Mouse (Mus musculus) neural tube, embryonic 11.5 days (tissue): ENCODE data around the gene Scn1b. TPM values are rescaled to one million over a fixed set of nuclear protein-coding genes. Genes with fewer than 3 reads are reported as not detected.

Experiments used
- ATAC-seq: fragments of 200-750 bp; cut with Nextera tagmentation; 2 replicates; pipeline ENCODE4 v1.8.0; 2017; ENCODE audit warnings: moderate number of reproducible peaks, mild to moderate bottlenecking, moderate TSS enrichment, moderate library complexity; ENCODE audit not compliant: insufficient read depth, low FRiP score, low TSS enrichment
- DNase-seq: peaks from one replicate; pipeline ENCODE4 v3.0.0-alpha.2; 2015; ENCODE audit warnings: low spot score
- H3K27ac ChIP-seq: fragments of 300-500 bp; sonication (generic); 2 replicates; pipeline ENCODE4 v1.5.1; 2014; ENCODE audit warnings: low read depth, mild to moderate bottlenecking, low read length
- H3K27me3 ChIP-seq: fragments of 300-500 bp; sonication (generic); 2 replicates; pipeline ENCODE4 v1.6.1; 2014; ENCODE audit warnings: mild to moderate bottlenecking, low read length, mixed read lengths; ENCODE audit not compliant: control insufficient read depth, insufficient read depth
- H3K36me3 ChIP-seq: fragments of 300-500 bp; sonication (generic); 2 replicates; pipeline ENCODE4 v1.6.1; 2014; ENCODE audit warnings: mild to moderate bottlenecking, low read length, moderate library complexity, mixed read lengths; ENCODE audit not compliant: control insufficient read depth, insufficient read depth
- H3K4me1 ChIP-seq: fragments of 300-500 bp; sonication (generic); 2 replicates; pipeline ENCODE4 v1.6.1; 2014; ENCODE audit warnings: low read length, mixed read lengths; ENCODE audit not compliant: control insufficient read depth, insufficient read depth
- H3K4me2 ChIP-seq: fragments of 300-500 bp; sonication (generic); 2 replicates; pipeline ENCODE4 v1.6.1; 2014; ENCODE audit warnings: low read depth, mild to moderate bottlenecking, moderate library complexity
- H3K4me3 ChIP-seq: fragments of 300-500 bp; sonication (generic); 2 replicates; pipeline ENCODE4 v1.5.1; 2014; ENCODE audit warnings: low read depth, low read length
- H3K9ac ChIP-seq: fragments of 300-500 bp; sonication (generic); 2 replicates; pipeline ENCODE4 v1.6.1; 2014; ENCODE audit warnings: mild to moderate bottlenecking, low read length
- H3K9me3 ChIP-seq: fragments of 300-500 bp; sonication (generic); 2 replicates; pipeline ENCODE4 v1.6.1; 2016; ENCODE audit warnings: low read length; ENCODE audit not compliant: control insufficient read depth
- WGBS: fragments of 180-500 bp; shearing (Covaris S2); extraction: QIAGEN DNeasy Blood & Tissue Kit; methylation state at CpG from one replicate; pipeline ENCODE4 v1.1.7; 2014; 5-methylcytosine and 5-hydroxymethylcytosine counted together
- polyA plus RNA-seq: library from polyadenylated mRNA; unstranded; fragments of >200 nt; fragmentation: Nextera tagmentation; extraction: Ambion mirVana; gene quantifications from 2 replicates; pipeline ENCODE4 v1.2.1, GENCODE M21; 2014

Gene Scn1b
- polyA plus RNA-seq, 1 experiment from 2014 or later, result 0.94 TPM

GRCm38 (mm10) chr7:31074061-31074712 is 52.6 kb downstream of the Scn1b start:
- H3K4me1 ChIP-seq, result peaks cover 2% of the 10 kb centered on the region; the same call in 1 of the 2 replicates
- no peak overlapping the region for H3K4me2 ChIP-seq
- ATAC-seq (no peak), DNase-seq (no peak)
- no peaks in the 10 kb centered on the region for H3K9me3 ChIP-seq
- WGBS, result 58% methylated on average over 7 of the region's 7 CpGs
- 0 out of 2 replicates have a peak overlapping the region, but pooled peaks have one; percentile 6 for H3K27ac ChIP-seq
- H3K36me3 ChIP-seq, result no peaks in the 10 kb centered on the region
- no peak overlapping the region for H3K9ac ChIP-seq
- H3K4me3 ChIP-seq, result no peak overlapping the region
- no peaks in the 10 kb centered on the region for H3K27me3 ChIP-seq

GRCm38 (mm10) chr7:31073546-31073945 is 53.3 kb downstream of the Scn1b start:
- no peaks in the 10 kb centered on the region for H3K36me3 ChIP-seq
- H3K27ac ChIP-seq, result no peak overlapping the region
- H3K4me2 ChIP-seq, result no peak overlapping the region
- no peaks in the 10 kb centered on the region for H3K27me3 ChIP-seq
- H3K4me3 ChIP-seq, result no peak overlapping the region
- H3K9me3 ChIP-seq, result no peaks in the 10 kb centered on the region
- peaks cover 2% of the 10 kb centered on the region; the same call in 1 of the 2 replicates for H3K4me1 ChIP-seq
- H3K9ac ChIP-seq, result no peak overlapping the region
- ATAC-seq, result no peak
- DNase-seq, result no peak

- ATAC-seq (no peak), DNase-seq (no peak)
- Histone ChIP-seq H3K9ac (no peak overlapping the region), H3K27ac (no peak overlapping the region), H3K4me3 (no peak overlapping the region), H3K27me3 (no peaks in the 10 kb centered on the region), H3K36me3 (no peaks in the 10 kb centered on the region), H3K4me2 (no peak overlapping the region), H3K9me3 (no peaks in the 10 kb centered on the region), H3K4me1 (peaks cover 2% of the 10 kb centered on the region; the same call in 1 of the 2 replicates)
- WGBS, result 26% methylated on average over 9 of the region's 9 CpGs
Measured at GRCm38 (mm10) chr7:31072326-31072725, 54.5 kb downstream of the Scn1b start.

GRCm38 (mm10) chr7:31070324-31070723 is 56.5 kb downstream of the Scn1b start:
- 83% methylated on average over 6 of the region's 6 CpGs for WGBS
- DNase-seq (no peak), ATAC-seq (no peak)
- Histone ChIP-seq H3K4me2 (no peak overlapping the region), H3K4me3 (no peak overlapping the region), H3K36me3 (no peaks in the 10 kb centered on the region), H3K9me3 (no peaks in the 10 kb centered on the region), H3K4me1 (0 out of 2 replicates have a peak, but pooled peaks cover 2% of the 10 kb centered on the region), H3K27me3 (no peaks in the 10 kb centered on the region), H3K9ac (no peak overlapping the region), H3K27ac (no peak overlapping the region)

- Histone ChIP-seq H3K36me3 (no peaks in the 10 kb centered on the region), H3K27me3 (no peaks in the 10 kb centered on the region), H3K9me3 (no peaks in the 10 kb centered on the region), H3K4me3 (no peak overlapping the region), H3K9ac (no peak overlapping the region), H3K27ac (no peak overlapping the region), H3K4me2 (no peak overlapping the region), H3K4me1 (0 out of 2 replicates have a peak, but pooled peaks cover 2% of the 10 kb centered on the region)
- DNase-seq (no peak), ATAC-seq (no peak)
- WGBS, result 88% methylated on average over 14 of the region's 14 CpGs
Measured at GRCm38 (mm10) chr7:31069491-31069890, 57.3 kb downstream of the Scn1b start.

GRCm38 (mm10) chr7:31067836-31068235 is 59.0 kb downstream of the Scn1b start:
- WGBS, result 49% methylated on average over 5 of the region's 5 CpGs
- Histone ChIP-seq H3K4me3 (no peak overlapping the region), H3K36me3 (no peaks in the 10 kb centered on the region), H3K27me3 (no peaks in the 10 kb centered on the region), H3K4me1 (0 out of 2 replicates have a peak, but pooled peaks cover 2% of the 10 kb centered on the region), H3K27ac (no peak overlapping the region), H3K9me3 (no peaks in the 10 kb centered on the region), H3K9ac (0 out of 2 replicates have a peak overlapping the region, but pooled peaks have one; percentile 26), H3K4me2 (no peak overlapping the region)
- ATAC-seq, result no peak
- DNase-seq, result no peak

Other genes starting within 250 kb of the Scn1b start
- 0.05 TPM in 1 of 2 replicates, not detected in the other for gene Cd22, start 246.7 kb downstream of the Scn1b start, polyA plus RNA-seq
- gene Mag, start 212.1 kb downstream of the Scn1b start, polyA plus RNA-seq, result 0.16 and 0.41 TPM in 2 replicates
- gene Hamp2, start 202.3 kb downstream of the Scn1b start, polyA plus RNA-seq, result not detected in 2 replicates
- gene Hamp, start 183.0 kb downstream of the Scn1b start, polyA plus RNA-seq, result not detected in 2 replicates
- gene Usf2, start 170.2 kb downstream of the Scn1b start, polyA plus RNA-seq, result 27.9 and 28.1 TPM in 2 replicates
- gene Lsr, start 153.5 kb downstream of the Scn1b start, polyA plus RNA-seq, result 14.1 and 16.6 TPM in 2 replicates
- gene Fam187b, start 153.2 kb downstream of the Scn1b start, polyA plus RNA-seq, result 0.32 and 0.93 TPM in 2 replicates
- 16.2 and 17.3 TPM in 2 replicates for gene Fxyd5, start 84.5 kb downstream of the Scn1b start, polyA plus RNA-seq
- 30.5 and 36.5 TPM in 2 replicates for gene Fxyd7, start 75.5 kb downstream of the Scn1b start, polyA plus RNA-seq
- 17.0 and 21.8 TPM in 2 replicates for gene Fxyd1, start 69.8 kb downstream of the Scn1b start, polyA plus RNA-seq
- gene Lgi4, start 67.7 kb downstream of the Scn1b start, polyA plus RNA-seq, result 4.6 and 4.9 TPM in 2 replicates
- gene Fxyd3, start 50.3 kb downstream of the Scn1b start, polyA plus RNA-seq, result 6.0 and 7.7 TPM in 2 replicates
- gene Hpn, start 11.7 kb downstream of the Scn1b start, polyA plus RNA-seq, result 1.6 TPM in 2 replicates
- gene Gramd1a, start 28.9 kb upstream of the Scn1b start, polyA plus RNA-seq, result 144 and 159 TPM in 2 replicates
- gene Scgb2b2, start 163.5 kb upstream of the Scn1b start, polyA plus RNA-seq, result not detected in 2 replicates
- not detected in 2 replicates for gene Scgb1b2, start 164.8 kb upstream of the Scn1b start, polyA plus RNA-seq
- not detected in 2 replicates for gene Scgb2b3, start 235.1 kb upstream of the Scn1b start, polyA plus RNA-seq
- gene Scgb1b3, start 248.6 kb upstream of the Scn1b start, polyA plus RNA-seq, result not detected in 2 replicates